Mouse (Mus musculus) liver, adult 2 months (tissue): Measurements from ENCODE around the gene Acox3. TPM values are rescaled to one million over a fixed set of nuclear protein-coding genes. Genes with fewer than 3 reads are reported as not detected.

Experiments used
- DNase-seq: peaks from one replicate; pipeline ENCODE4 v3.0.0-alpha.2; 2011; ENCODE audit warnings: low read depth, low spot score; ENCODE audit errors: extremely low read depth
- H3K27ac ChIP-seq: fragments of 200-500 bp; replicated peaks from 2 replicates; pipeline ENCODE4 v1.5.1; 2012; ENCODE audit warnings: low read depth, mild to moderate bottlenecking, control low read depth, inconsistent platforms, low read length; ENCODE audit not compliant: insufficient read depth
- H3K27me3 ChIP-seq: fragments of 200-500 bp; 2 replicates; pipeline ENCODE4 v1.6.1; 2012; ENCODE audit warnings: mild to moderate bottlenecking, moderate library complexity, low read length, inconsistent platforms; ENCODE audit not compliant: control insufficient read depth, insufficient read depth
- H3K36me3 ChIP-seq: fragments of 200-500 bp; 2 replicates; pipeline ENCODE4 v1.6.1; 2012; ENCODE audit warnings: low read length, inconsistent platforms; ENCODE audit not compliant: control insufficient read depth, insufficient read depth
- H3K4me1 ChIP-seq: fragments of 200-500 bp; 2 replicates; pipeline ENCODE4 v1.6.1; 2011; ENCODE audit warnings: low read length; ENCODE audit not compliant: control insufficient read depth, insufficient read depth
- H3K4me3 ChIP-seq: fragments of 200-500 bp; 2 replicates; pipeline ENCODE4 v1.5.1; 2011; ENCODE audit warnings: low read depth, mild to moderate bottlenecking, control low read depth, low read length, moderate library complexity; ENCODE audit not compliant: insufficient read depth
- H3K79me2 ChIP-seq: fragments of 200-500 bp; 2 replicates; pipeline ENCODE4 v1.6.1; 2012; ENCODE audit warnings: inconsistent platforms, mild to moderate bottlenecking, low read length, moderate library complexity; ENCODE audit not compliant: control insufficient read depth, insufficient read depth
- H3K9ac ChIP-seq: fragments of 200-500 bp; 2 replicates; pipeline ENCODE4 v1.6.1; 2012; ENCODE audit warnings: low read depth, mild to moderate bottlenecking, control low read depth, inconsistent platforms, low read length
- CTCF ChIP-seq: fragments of 200-500 bp; IDR thresholded peaks from 2 replicates; pipeline ENCODE4 v1.5.1; 2011; ENCODE audit warnings: low read depth, low read length, control low read depth
- POLR2A ChIP-seq: fragments of 200-500 bp; IDR thresholded peaks from 2 replicates; pipeline ENCODE4 v1.6.1; 2011; ENCODE audit warnings: low read length, control low read depth; ENCODE audit not compliant: insufficient read depth; ENCODE audit errors: extremely low read depth
- WGBS: fragments of 180-500 bp; shearing (Covaris S2); methylation state at CpG from one replicate; pipeline ENCODE4 v1.1.7; 2018; 5-methylcytosine and 5-hydroxymethylcytosine counted together
- polyA plus RNA-seq: library from polyadenylated mRNA; depleted of rRNA; stranded (reverse); fragments of >200 nt; gene quantifications from 2 replicates; pipeline ENCODE4 v1.2.3, GENCODE M21; 2012
- total RNA-seq: library from RNA; depleted of rRNA; stranded (reverse); fragments of >200 nt; gene quantifications from 2 replicates; pipeline ENCODE4 v1.2.3, GENCODE M21; 2014

Gene Acox3
- total and polyA plus RNA-seq, 2 experiments, result 22.9 to 24.1 TPM

- 80% methylated on average over 13 of the region's 13 CpGs for WGBS
- H3K4me3 ChIP-seq, result no peak overlapping the region
- no peaks in the 10 kb centered on the region for H3K4me1 ChIP-seq
- H3K27me3 ChIP-seq, result no peaks in the 10 kb centered on the region
- no peak for DNase-seq
- H3K36me3 ChIP-seq, result peaks cover 3% of the 10 kb centered on the region; the same call in 1 of the 2 replicates
- no peaks in the 10 kb centered on the region for H3K79me2 ChIP-seq
- TF ChIP-seq CTCF, result no peak
- H3K27ac ChIP-seq, result no peak overlapping the region
- no peak overlapping the region for H3K9ac ChIP-seq
Observed at GRCm38 (mm10) chr5:35557946-35558621, 24.8 kb upstream of the Acox3 start.

DNA sequence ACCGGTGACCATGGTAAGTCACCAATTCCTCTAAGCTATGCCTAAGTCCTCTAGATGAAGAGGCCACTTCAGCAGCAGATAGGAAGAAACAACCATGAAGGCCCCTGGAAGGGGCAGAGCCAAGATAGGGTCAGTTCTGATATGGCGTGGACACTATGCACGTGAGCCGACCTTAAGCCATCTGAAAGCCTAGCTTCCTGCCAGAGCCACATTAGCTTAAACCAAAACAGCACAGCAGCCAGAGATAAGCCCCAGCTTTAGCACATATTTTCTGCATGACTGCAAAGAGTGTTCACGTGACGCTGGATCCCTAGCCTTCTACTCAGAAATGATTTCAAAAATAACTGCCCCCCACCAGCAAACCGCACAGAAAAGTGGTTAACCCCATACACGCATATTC is 23.4 kb upstream of the Acox3 start:
- 72% methylated on average over 8 of the region's 8 CpGs for WGBS
- Histone ChIP-seq H3K4me3 (no peak overlapping the region), H3K36me3 (peaks cover 3% of the 10 kb centered on the region; the same call in 1 of the 2 replicates), H3K79me2 (no peaks in the 10 kb centered on the region), H3K27me3 (no peaks in the 10 kb centered on the region), H3K4me1 (no peaks in the 10 kb centered on the region), H3K27ac (peak overlapping the region; percentile 13; the same call in 1 of the 2 replicates), H3K9ac (no peak overlapping the region)
- no peak for TF ChIP-seq POLR2A
- TF ChIP-seq CTCF, result no peak
- peak; percentile 15 for DNase-seq

DNA sequence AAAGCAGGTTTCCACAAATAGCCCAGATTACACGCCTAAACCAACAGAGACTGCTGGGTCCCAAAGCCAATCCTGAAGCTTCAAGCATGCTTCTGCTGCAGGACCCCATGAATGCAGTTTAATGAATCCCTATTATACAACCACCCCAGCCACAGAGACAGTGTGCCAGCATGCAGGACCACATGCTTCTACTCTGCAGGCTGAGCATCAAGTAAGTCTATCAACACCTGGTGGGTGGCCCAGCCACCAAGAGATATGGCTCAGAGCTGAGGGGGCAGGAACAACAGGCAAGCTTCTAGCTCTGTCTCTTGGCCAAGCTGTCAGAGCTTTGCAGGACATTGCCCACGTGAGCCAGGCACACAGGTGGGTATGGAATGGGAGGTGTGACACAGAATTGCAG is 20.2 kb upstream of the Acox3 start:
- TF ChIP-seq CTCF, result no peak
- no peak for TF ChIP-seq POLR2A
- peaks cover 7% of the 10 kb centered on the region for H3K36me3 ChIP-seq
- DNase-seq, result no peak

GRCm38 (mm10) chr5:35563449-35563848 is 19.4 kb upstream of the Acox3 start:
- TF ChIP-seq POLR2A (no peak), CTCF (peak; percentile 96)
- 0% methylated on average over 1 of the region's 1 CpGs for WGBS
- peaks cover 11% of the 10 kb centered on the region for H3K36me3 ChIP-seq
- H3K27me3 ChIP-seq, result no peaks in the 10 kb centered on the region
- H3K27ac ChIP-seq, result no peak overlapping the region
- no peak overlapping the region for H3K4me3 ChIP-seq
- peak; percentile 22 for DNase-seq
- no peaks in the 10 kb centered on the region for H3K79me2 ChIP-seq
- no peak overlapping the region for H3K9ac ChIP-seq
- H3K4me1 ChIP-seq, result no peaks in the 10 kb centered on the region

More for the DNA sequence above, 20.2 kb upstream of the Acox3 start:
- no peak overlapping the region for H3K27ac ChIP-seq
- H3K4me3 ChIP-seq, result no peak overlapping the region
- WGBS, result 99% methylated on average over 2 of the region's 2 CpGs
- no peaks in the 10 kb centered on the region for H3K79me2 ChIP-seq
- no peaks in the 10 kb centered on the region for H3K27me3 ChIP-seq
- H3K4me1 ChIP-seq, result no peaks in the 10 kb centered on the region
- no peak overlapping the region for H3K9ac ChIP-seq

GRCm38 (mm10) chr5:35565217-35565616 is 17.6 kb upstream of the Acox3 start:
- DNase-seq, result no peak
- no peak overlapping the region for H3K27ac ChIP-seq
- 64% methylated on average over 9 of the region's 9 CpGs for WGBS
- H3K4me1 ChIP-seq, result no peaks in the 10 kb centered on the region
- TF ChIP-seq POLR2A (no peak), CTCF (no peak)
- peaks cover 17% of the 10 kb centered on the region for H3K36me3 ChIP-seq
- no peak overlapping the region for H3K4me3 ChIP-seq
- no peak overlapping the region for H3K9ac ChIP-seq
- no peaks in the 10 kb centered on the region for H3K27me3 ChIP-seq
- H3K79me2 ChIP-seq, result no peaks in the 10 kb centered on the region

GRCm38 (mm10) chr5:35566632-35567031 is 16.2 kb upstream of the Acox3 start:
- WGBS, result 94% methylated on average over 4 of the region's 4 CpGs
- Histone ChIP-seq H3K9ac (no peak overlapping the region), H3K27me3 (no peaks in the 10 kb centered on the region), H3K4me3 (no peak overlapping the region), H3K27ac (no peak overlapping the region), H3K4me1 (no peaks in the 10 kb centered on the region), H3K36me3 (peaks cover 23% of the 10 kb centered on the region), H3K79me2 (no peaks in the 10 kb centered on the region)
- DNase-seq, result no peak
- TF ChIP-seq POLR2A (no peak), CTCF (no peak)
